Mouse (Mus musculus) kidney, embryonic 14.5 days (tissue): ENCODE measurements around the gene Ncoa5. TPM values are rescaled to one million over a fixed set of nuclear protein-coding genes. Genes with fewer than 3 reads are reported as not detected.

ENCODE experiments used
- ATAC-seq: fragments of 200-750 bp; cut with Nextera tagmentation; 2 replicates; pipeline ENCODE4 v1.8.0; 2017; ENCODE audit warnings: moderate number of reproducible peaks, mild to moderate bottlenecking, moderate TSS enrichment, moderate library complexity; ENCODE audit not compliant: low FRiP score, low TSS enrichment
- H3K27ac ChIP-seq: fragments of 300-500 bp; sonication (generic); 2 replicates; pipeline ENCODE4 v1.5.1; 2014; ENCODE audit warnings: low read depth, mild to moderate bottlenecking, low read length, moderate library complexity, mixed read lengths
- H3K27me3 ChIP-seq: fragments of 300-500 bp; sonication (generic); 2 replicates; pipeline ENCODE4 v1.6.1; 2014; ENCODE audit warnings: mild to moderate bottlenecking, low read length; ENCODE audit not compliant: control insufficient read depth, insufficient read depth
- H3K36me3 ChIP-seq: fragments of 300-500 bp; sonication (generic); 2 replicates; pipeline ENCODE4 v1.6.1; 2014; ENCODE audit warnings: low read length, mixed read lengths; ENCODE audit not compliant: control insufficient read depth, insufficient read depth
- H3K4me1 ChIP-seq: fragments of 300-500 bp; sonication (generic); 2 replicates; pipeline ENCODE4 v1.6.1; 2014; ENCODE audit warnings: low read length, mixed read lengths; ENCODE audit not compliant: control insufficient read depth, insufficient read depth
- H3K4me2 ChIP-seq: fragments of 300-500 bp; sonication (generic); replicated peaks from 2 replicates; pipeline ENCODE4 v1.6.1; 2014; ENCODE audit warnings: low read depth, mild to moderate bottlenecking, low read length
- H3K4me3 ChIP-seq: fragments of 300-500 bp; sonication (generic); 2 replicates; pipeline ENCODE4 v1.5.1; 2014; ENCODE audit warnings: mild to moderate bottlenecking, low read length
- H3K9ac ChIP-seq: fragments of 300-500 bp; sonication (generic); 2 replicates; pipeline ENCODE4 v1.6.1; 2014; ENCODE audit warnings: low read depth, mild to moderate bottlenecking, low read length, moderate library complexity
- H3K9me3 ChIP-seq: fragments of 300-500 bp; sonication (generic); 2 replicates; pipeline ENCODE4 v1.6.1; 2016; ENCODE audit warnings: low read length; ENCODE audit not compliant: control insufficient read depth
- WGBS: fragments of 180-500 bp; shearing (Covaris S2); extraction: QIAGEN DNeasy Blood & Tissue Kit; methylation state at CpG from one replicate; pipeline ENCODE4 v1.1.7; 2014; 5-methylcytosine and 5-hydroxymethylcytosine counted together
- polyA plus RNA-seq: library from polyadenylated mRNA; unstranded; fragments of >200 nt; fragmentation: Nextera tagmentation; extraction: Ambion mirVana; gene quantifications from 2 replicates; pipeline ENCODE4 v1.2.1, GENCODE M21; 2014

Ncoa5 gene
- polyA plus RNA-seq, 1 experiment from 2014 or later: 71.1 TPM

GRCm38 (mm10) chr2:165073381-165073781 lies 38.7 kb upstream of the Ncoa5 start:
- Histone ChIP-seq H3K27me3 (peaks cover 47% of the 10 kb centered on the region), H3K9me3 (no peaks in the 10 kb centered on the region), H3K36me3 (no peaks in the 10 kb centered on the region), H3K4me3 (no peak overlapping the region), H3K9ac (no peak overlapping the region), H3K4me2 (no peak overlapping the region), H3K27ac (no peak overlapping the region), H3K4me1 (0 out of 2 replicates have a peak, but pooled peaks cover 4% of the 10 kb centered on the region)
- no peak for ATAC-seq
- WGBS: 30% methylated on average over 9 of the region's 9 CpGs

GRCm38 (mm10) chr2:165070096-165070816 lies 35.6 kb upstream of the Ncoa5 start:
- H3K9me3 ChIP-seq: no peaks in the 10 kb centered on the region
- no peak overlapping the region for H3K9ac ChIP-seq
- H3K27ac ChIP-seq: no peak overlapping the region
- H3K4me2 ChIP-seq: no peak overlapping the region
- peaks cover 20% of the 10 kb centered on the region for H3K27me3 ChIP-seq
- 0 out of 2 replicates have a peak, but pooled peaks cover 4% of the 10 kb centered on the region for H3K4me1 ChIP-seq
- H3K36me3 ChIP-seq: no peaks in the 10 kb centered on the region
- WGBS: 25% methylated on average over 23 of the region's 23 CpGs
- peak; percentile 36; the same call in 1 of the 2 replicates for ATAC-seq
- H3K4me3 ChIP-seq: no peak overlapping the region

- H3K27me3 ChIP-seq: peaks cover 15% of the 10 kb centered on the region
- H3K4me3 ChIP-seq: no peak overlapping the region
- H3K4me2 ChIP-seq: no peak overlapping the region
- no peak for ATAC-seq
- H3K27ac ChIP-seq: no peak overlapping the region
- H3K4me1 ChIP-seq: 0 out of 2 replicates have a peak, but pooled peaks cover 4% of the 10 kb centered on the region
- H3K9ac ChIP-seq: no peak overlapping the region
- H3K9me3 ChIP-seq: no peaks in the 10 kb centered on the region
- no peaks in the 10 kb centered on the region for H3K36me3 ChIP-seq
- 84% methylated on average over 2 of the region's 2 CpGs for WGBS
Observed at GRCm38 (mm10) chr2:165068806-165069205, 34.1 kb upstream of the Ncoa5 start.

- Histone ChIP-seq H3K9me3 (no peaks in the 10 kb centered on the region), H3K4me3 (no peak overlapping the region), H3K27me3 (no peaks in the 10 kb centered on the region), H3K4me1 (no peaks in the 10 kb centered on the region), H3K36me3 (no peaks in the 10 kb centered on the region), H3K4me2 (no peak overlapping the region), H3K27ac (no peak overlapping the region), H3K9ac (no peak overlapping the region)
- WGBS: 26% methylated on average over 7 of the region's 7 CpGs
- ATAC-seq: no peak
Observed at GRCm38 (mm10) chr2:165064489-165064888, 29.8 kb upstream of the Ncoa5 start.

GRCm38 (mm10) chr2:165061638-165062433 lies 27.2 kb upstream of the Ncoa5 start:
- Histone ChIP-seq H3K4me2 (no peak overlapping the region), H3K9me3 (no peaks in the 10 kb centered on the region), H3K27me3 (no peaks in the 10 kb centered on the region), H3K36me3 (no peaks in the 10 kb centered on the region), H3K4me1 (no peaks in the 10 kb centered on the region), H3K4me3 (no peak overlapping the region), H3K27ac (no peak overlapping the region), H3K9ac (no peak overlapping the region)
- ATAC-seq: no peak
- WGBS: 58% methylated on average over 16 of the region's 16 CpGs

- peaks cover 9% of the 10 kb centered on the region; the same call in 1 of the 2 replicates for H3K4me1 ChIP-seq
- H3K27me3 ChIP-seq: no peaks in the 10 kb centered on the region
- WGBS: 96% methylated on average over 4 of the region's 4 CpGs
- no peak overlapping the region for H3K4me2 ChIP-seq
- no peak overlapping the region for H3K4me3 ChIP-seq
- no peak overlapping the region for H3K9ac ChIP-seq
- H3K36me3 ChIP-seq: no peaks in the 10 kb centered on the region
- ATAC-seq: no peak
- H3K27ac ChIP-seq: no peak overlapping the region
- no peaks in the 10 kb centered on the region for H3K9me3 ChIP-seq
Observed at GRCm38 (mm10) chr2:165059961-165060360, 25.3 kb upstream of the Ncoa5 start.

- Histone ChIP-seq H3K4me3 (peak overlapping the region; percentile 35; the same call in 1 of the 2 replicates), H3K4me2 (peak overlapping the region; percentile 62; the same call in 1 of the 2 replicates), H3K9me3 (no peaks in the 10 kb centered on the region)
Observed at GRCm38 (mm10) chr2:165056377-165057085, 21.9 kb upstream of the Ncoa5 start.

GRCm38 (mm10) chr2:165055905-165056304 lies 21.2 kb upstream of the Ncoa5 start:
- Histone ChIP-seq H3K4me2 (peak overlapping the region; percentile 62), H3K9ac (peak overlapping the region; percentile 40; the same call in 1 of the 2 replicates), H3K4me3 (peak overlapping the region; percentile 35)

More at GRCm38 (mm10) chr2:165056377-165057085, 21.9 kb upstream of the Ncoa5 start:
- WGBS: 80% methylated on average over 14 of the region's 14 CpGs
- Histone ChIP-seq H3K9ac (no peak overlapping the region), H3K4me1 (peaks cover 9% of the 10 kb centered on the region; the same call in 1 of the 2 replicates), H3K27ac (no peak overlapping the region), H3K27me3 (no peaks in the 10 kb centered on the region), H3K36me3 (no peaks in the 10 kb centered on the region)
- ATAC-seq: no peak

More at GRCm38 (mm10) chr2:165055905-165056304, 21.2 kb upstream of the Ncoa5 start:
- H3K27ac ChIP-seq: no peak overlapping the region
- no peaks in the 10 kb centered on the region for H3K9me3 ChIP-seq
- H3K27me3 ChIP-seq: no peaks in the 10 kb centered on the region
- peak; percentile 37 for ATAC-seq
- no peaks in the 10 kb centered on the region for H3K36me3 ChIP-seq
- WGBS: 5% methylated on average over 7 of the region's 7 CpGs
- H3K4me1 ChIP-seq: peaks cover 9% of the 10 kb centered on the region; the same call in 1 of the 2 replicates
